Mouse (Mus musculus): ENCODE results near the gene Mertk.

The Mertk gene

GRCm38 (mm10) chr2:128818956-128819643 is 120.3 kb downstream of the Mertk start:
- no peak for DNase-seq (ENCODE audit: low spot score)

- DNase-seq (ENCODE audit: low spot score), result no peak
Observed at GRCm38 (mm10) chr2:128820631-128821030, 121.9 kb downstream of the Mertk start.

GRCm38 (mm10) chr2:128823893-128824292 is 125.1 kb downstream of the Mertk start:
- no peak for DNase-seq (ENCODE audit: low spot score)

DNA sequence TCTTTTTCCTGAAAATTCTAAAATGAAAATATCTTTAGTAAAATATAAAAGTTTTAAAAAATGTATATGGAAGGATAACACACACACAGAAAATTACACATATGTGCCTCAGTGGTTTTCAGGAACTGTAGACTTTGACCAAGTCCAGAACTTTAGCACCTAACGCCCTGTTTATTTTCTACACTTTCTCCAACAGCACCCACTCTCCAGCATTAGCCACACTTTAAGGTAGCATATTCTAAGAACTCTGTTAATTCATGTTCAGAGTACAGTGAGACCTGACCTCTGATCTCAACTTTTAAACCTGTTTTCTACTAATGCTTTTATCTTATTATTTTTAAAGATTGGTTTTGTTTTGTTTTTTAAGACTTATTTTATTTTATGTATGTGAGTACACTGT is 129.0 kb downstream of the Mertk start:
- DNase-seq (ENCODE audit: low spot score), result no peak

- no peak for DNase-seq (ENCODE audit: low spot score)
Observed at GRCm38 (mm10) chr2:128832611-128833010, 133.9 kb downstream of the Mertk start.

DNA sequence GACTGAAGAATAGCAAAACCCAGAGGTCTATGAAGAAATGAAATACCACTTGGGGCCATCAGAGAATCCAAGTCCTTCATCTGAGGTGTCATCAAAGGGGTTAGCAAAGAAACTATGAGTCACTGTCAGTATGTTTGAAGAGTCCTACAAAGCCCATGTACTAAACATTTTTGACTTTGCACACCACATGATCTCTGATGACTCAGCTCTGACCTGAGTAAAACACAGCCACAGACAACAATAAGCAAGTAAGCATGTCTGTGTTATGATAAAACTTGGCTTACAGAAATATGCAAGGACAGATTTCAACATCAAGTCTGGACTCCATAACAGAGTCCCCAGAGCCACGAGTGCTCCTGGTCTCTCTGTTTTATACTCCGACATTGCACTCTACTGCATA is 134.3 kb downstream of the Mertk start:
- no peak for DNase-seq (ENCODE audit: low spot score)

DNA sequence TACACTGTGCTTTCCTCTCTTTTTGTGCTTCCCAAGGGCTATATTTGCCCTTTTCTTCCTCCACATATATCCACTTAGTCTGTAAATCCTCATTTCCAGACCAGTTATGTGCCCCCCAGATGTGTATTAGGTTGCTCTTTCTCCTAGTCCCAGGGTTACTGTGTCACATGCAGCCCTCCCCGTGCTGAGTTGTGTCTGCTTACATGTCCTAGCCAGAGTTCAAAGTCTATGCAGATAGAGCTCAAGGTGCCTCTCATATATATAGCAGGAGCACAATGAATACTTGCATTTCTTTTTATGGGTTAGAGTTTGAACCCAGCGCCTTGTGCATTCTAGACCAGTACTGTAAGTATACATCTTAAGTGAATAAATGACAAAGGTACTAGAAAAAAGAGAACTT is 134.7 kb downstream of the Mertk start:
- DNase-seq (ENCODE audit: low spot score), result no peak

GRCm38 (mm10) chr2:128837531-128837930 is 138.8 kb downstream of the Mertk start:
- DNase-seq (ENCODE audit: low spot score), result no peak

DNA sequence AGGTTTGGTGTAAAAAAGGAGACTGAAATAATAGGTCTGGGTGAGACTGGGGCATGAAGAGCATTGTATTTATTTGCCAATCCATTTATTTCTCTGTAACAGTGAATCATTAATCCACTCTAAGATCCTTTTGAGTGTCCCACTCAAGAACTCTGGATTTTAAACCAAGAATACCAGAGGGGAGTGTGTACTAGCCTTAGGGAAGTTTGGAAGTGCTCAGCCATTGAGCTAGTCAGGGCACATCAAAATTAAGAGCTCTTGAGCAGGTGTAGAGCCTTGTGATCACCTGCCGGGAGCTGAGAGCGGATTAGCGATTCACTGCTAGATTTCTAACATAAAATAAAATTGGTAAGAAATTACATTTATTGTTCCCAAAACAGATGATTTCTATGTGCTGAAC is 139.9 kb downstream of the Mertk start:
- DNase-seq (ENCODE audit: low spot score), result no peak

GRCm38 (mm10) chr2:128839501-128839900 is 140.7 kb downstream of the Mertk start:
- no peak for DNase-seq (ENCODE audit: low spot score)

DNA sequence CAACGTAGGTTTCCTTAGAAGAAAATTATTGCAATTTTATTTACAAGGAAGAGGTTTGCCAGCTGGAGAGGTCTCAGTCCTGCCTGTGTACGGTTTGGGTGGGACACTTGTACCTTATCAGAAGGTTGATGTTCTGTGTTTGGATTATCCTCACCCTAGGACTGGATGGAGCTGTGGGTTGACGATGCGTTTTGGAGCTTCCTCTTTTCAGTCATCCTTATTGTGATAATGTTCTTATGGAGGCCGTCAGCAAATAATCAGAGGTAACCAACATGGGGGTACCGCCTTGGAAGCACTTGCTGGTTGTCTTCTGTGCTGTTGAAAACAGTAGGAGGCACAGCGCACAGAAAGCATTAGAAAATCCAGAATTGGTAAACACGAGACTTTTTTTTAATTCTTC is 143.7 kb downstream of the Mertk start:
- DNase-seq (ENCODE audit: low spot score), result no peak

DNA sequence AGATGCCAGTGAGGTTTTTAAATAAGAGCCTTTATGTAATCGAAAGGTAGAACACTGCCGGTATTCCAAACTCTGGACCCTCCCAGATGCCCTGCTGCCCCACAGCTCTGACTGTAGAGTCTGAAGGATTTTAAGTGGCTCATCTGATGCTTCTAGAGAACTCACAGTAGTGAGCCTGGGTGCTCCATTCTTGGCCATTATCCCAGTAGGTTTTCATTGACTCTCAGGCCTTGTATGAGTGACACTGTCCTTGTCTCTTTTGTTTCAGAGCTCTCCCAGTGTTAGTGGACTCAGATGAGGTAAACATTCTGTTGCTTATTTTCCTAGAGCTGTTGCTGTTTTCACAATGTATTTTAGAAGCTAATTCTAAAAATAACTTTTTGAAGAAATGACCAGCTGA is 151.3 kb downstream of the Mertk start:
- no peak for DNase-seq (ENCODE audit: low spot score)
